Mouse (Mus musculus) embryonic facial prominence, embryonic 12.5 days (tissue): ENCODE results near the gene Pold1. TPM values are rescaled to one million over a fixed set of nuclear protein-coding genes. Genes with fewer than 3 reads are reported as not detected.

ENCODE experiments used
- microRNA-seq: library from miRNA; unstranded; fragments of <30 nt; microRNA quantifications from one replicate; pipeline ENCODE4, GENCODE M21; 2017
- polyA plus RNA-seq: library from polyadenylated mRNA; unstranded; fragments of >200 nt; fragmentation: Nextera tagmentation; extraction: Ambion mirVana; gene quantifications from 2 replicates; pipeline ENCODE4 v1.2.1, GENCODE M21; 2016

Gene Pold1
- polyA plus RNA-seq, 1 experiment from 2014 or later: 125 TPM

Small RNA genes within 50 kb of the gene (microRNA-seq; reads per million reads assigned to microRNA genes)
- 0.73 reads per million for gene Mir7053

Other genes starting within 250 kb of the Pold1 start
- gene Clec11a, start 241.9 kb downstream of the Pold1 start, polyA plus RNA-seq: 1.9 and 2.3 TPM in 2 replicates
- 2.4 and 3.8 TPM in 2 replicates for gene Shank1, start 238.6 kb downstream of the Pold1 start, polyA plus RNA-seq
- gene Syt3, start 164.7 kb downstream of the Pold1 start, polyA plus RNA-seq: 2.9 and 3.3 TPM in 2 replicates
- 0.86 and 1.1 TPM in 2 replicates for gene 1700008O03Rik, start 163.0 kb downstream of the Pold1 start, polyA plus RNA-seq
- 2.3 and 2.6 TPM in 2 replicates for gene Lrrc4b, start 119.8 kb downstream of the Pold1 start, polyA plus RNA-seq
- gene Aspdh, start 83.5 kb downstream of the Pold1 start, polyA plus RNA-seq: 0.42 and 0.71 TPM in 2 replicates
- gene Josd2, start 80.9 kb downstream of the Pold1 start, polyA plus RNA-seq: 80.4 and 85.6 TPM in 2 replicates
- 121 and 124 TPM in 2 replicates for gene Emc10, start 52.3 kb downstream of the Pold1 start, polyA plus RNA-seq
- gene Fam71e1, start 52.3 kb downstream of the Pold1 start, polyA plus RNA-seq: 20.2 and 22.5 TPM in 2 replicates
- gene Mybpc2, start 24.2 kb downstream of the Pold1 start, polyA plus RNA-seq: 0.06 TPM in 2 replicates
- 0.10 TPM in 1 of 2 replicates, not detected in the other for gene Spib, start 16.8 kb downstream of the Pold1 start, polyA plus RNA-seq
- gene Nr1h2, start 5.1 kb upstream of the Pold1 start, polyA plus RNA-seq: 68.1 and 68.6 TPM in 2 replicates
- gene Napsa, start 23.5 kb upstream of the Pold1 start, polyA plus RNA-seq: 1.1 and 1.3 TPM in 2 replicates
- 0.70 and 0.79 TPM in 2 replicates for gene Kcnc3, start 41.8 kb upstream of the Pold1 start, polyA plus RNA-seq
- gene Myh14, start 122.0 kb upstream of the Pold1 start, polyA plus RNA-seq: 6.5 and 6.8 TPM in 2 replicates
- gene Izumo2, start 159.9 kb upstream of the Pold1 start, polyA plus RNA-seq: not detected in 2 replicates
- gene Vrk3, start 199.6 kb upstream of the Pold1 start, polyA plus RNA-seq: 36.4 and 36.7 TPM in 2 replicates
- 2.3 and 2.6 TPM in 2 replicates for gene Zfp473, start 202.2 kb upstream of the Pold1 start, polyA plus RNA-seq